Mouse (Mus musculus) myocyte (in vitro differentiated cells): ENCODE measurements around the gene Nod1.

Experiments used
- CEBPB ChIP-seq: IDR thresholded peaks from 2 replicates; pipeline ENCODE4 v1.6.1; 2011; ENCODE audit warnings: mild to moderate bottlenecking, moderate library complexity; ENCODE audit not compliant: poor library complexity, insufficient read depth, severe bottlenecking
- E2F4 ChIP-seq: IDR thresholded peaks from one replicate; pipeline ENCODE4 v1.6.1; 2011; ENCODE audit warnings: mild to moderate bottlenecking, control low read depth, moderate library complexity; ENCODE audit not compliant: insufficient read depth
- MAX ChIP-seq: IDR thresholded peaks from one replicate; pipeline ENCODE4 v1.6.1; 2011; ENCODE audit warnings: low read depth, mild to moderate bottlenecking, control low read depth
- POLR2A ChIP-seq: IDR thresholded peaks from one replicate; pipeline ENCODE4 v1.6.1; 2011; ENCODE audit warnings: low read depth, mild to moderate bottlenecking, control low read depth, moderate library complexity; ENCODE audit not compliant: insufficient read length
- POLR2AphosphoS2 ChIP-seq: IDR thresholded peaks from one replicate; pipeline ENCODE4 v1.6.1; 2011; ENCODE audit warnings: low read depth, control low read depth; ENCODE audit not compliant: insufficient read length
- TCF3 ChIP-seq: IDR thresholded peaks from one replicate; pipeline ENCODE4 v1.6.1; 2011; ENCODE audit warnings: low read depth, control low read depth; ENCODE audit not compliant: insufficient read length

- TF ChIP-seq CEBPB (no peak), E2F4 (no peak), POLR2A (no peak), TCF3 (no peak), MAX (no peak), POLR2AphosphoS2 (no peak)
These were observed 26.0 kb downstream of the Nod1 start for GRCm38 (mm10) chr6:54946241-54946953.
